ENCODE assay signal across 7 mouse cellular contexts in the genomic region with DNA sequence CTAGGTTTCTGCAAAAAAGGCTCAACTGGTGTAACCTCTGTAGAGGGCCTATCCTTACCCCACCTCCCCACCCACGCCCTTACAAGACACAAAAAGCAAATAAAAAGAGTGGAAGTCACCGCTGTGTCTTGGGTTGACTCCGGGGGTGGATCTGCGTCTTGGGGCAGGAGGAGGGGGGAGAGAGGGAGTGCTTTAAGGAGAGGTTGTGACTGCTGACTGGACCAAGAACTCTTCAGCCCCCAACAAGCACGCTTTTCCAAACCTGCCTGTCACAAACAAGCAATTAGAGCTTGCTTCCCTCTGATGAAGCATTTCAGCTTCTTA. TPM values are rescaled to one million over a fixed set of nuclear protein-coding genes. Genes with fewer than 3 reads are reported as not detected.
DNase-seq lines count a peak whose midpoint lies in the region; ATAC-seq lines count a peak whose summit lies in the region.

No protein-coding gene starts in this region.

- intact Hi-C loops in left cerebral cortex, postnatal 36 days (cut with DNase I): loop anchor here (5.0 kb wide), 1 partner anchor 269 kb away; a partner anchor contains a TSS

- H3K36me3 ChIP-seq in lung, embryonic 15.5 days: no peaks in the 10 kb centered on the region
- no peaks in the 10 kb centered on the region for H3K36me3 ChIP-seq in forebrain, embryonic 16.5 days (ENCODE audit: control insufficient read depth, insufficient read depth)
- H3K36me3 ChIP-seq in liver, embryonic 16.5 days (ENCODE audit: control insufficient read depth, insufficient read depth): no peaks in the 10 kb centered on the region

- no peak overlapping the region for H3K27ac ChIP-seq in lung, embryonic 15.5 days
- H3K27ac ChIP-seq in forebrain, embryonic 16.5 days (ENCODE audit: low read length): peak overlapping the region; percentile 55
- H3K27ac ChIP-seq in liver, embryonic 16.5 days (ENCODE audit: low read length): no peak overlapping the region

- ATAC-seq in lung, embryonic 15.5 days (ENCODE audit: borderline replicate concordance, extremely low read depth, low FRiP score, low TSS enrichment): no peak
- ATAC-seq in forebrain, embryonic 16.5 days: no peak
- no peak for ATAC-seq in liver, embryonic 16.5 days (ENCODE audit: low read depth)
- no peak for ATAC-seq in cerebellum, adult (ENCODE audit: insufficient number of reproducible peaks, low FRiP score, low TSS enrichment)

- H3K27me3 ChIP-seq in lung, embryonic 15.5 days: peaks cover 50% of the 10 kb centered on the region
- H3K27me3 ChIP-seq in forebrain, embryonic 16.5 days (replicated peaks; ENCODE audit: control insufficient read depth, insufficient read depth, low read length): peaks cover 16% of the 10 kb centered on the region
- H3K27me3 ChIP-seq in liver, embryonic 16.5 days (ENCODE audit: control insufficient read depth, insufficient read depth, low read depth, low read length): peaks cover 50% of the 10 kb centered on the region

- H3K9ac ChIP-seq in lung, embryonic 15.5 days: no peak overlapping the region
- H3K9ac ChIP-seq in forebrain, embryonic 16.5 days (replicated peaks; ENCODE audit: low read depth, low read length): no peak overlapping the region; the same call in 1 of the 2 replicates
- no peak overlapping the region for H3K9ac ChIP-seq in liver, embryonic 16.5 days (ENCODE audit: low read depth, low read length)

- peak overlapping the region; percentile 82 for H3K4me2 ChIP-seq in lung, embryonic 15.5 days
- peak overlapping the region; percentile 89 for H3K4me2 ChIP-seq in forebrain, embryonic 16.5 days (ENCODE audit: low read length)
- peak overlapping the region; percentile 74; the same call in 1 of the 2 replicates for H3K4me2 ChIP-seq in liver, embryonic 16.5 days (ENCODE audit: low read depth, low read length)

- H3K4me3 ChIP-seq in lung, embryonic 15.5 days: peak overlapping the region; percentile 69; the same call in 1 of the 2 replicates
- peak overlapping the region; percentile 69 for H3K4me3 ChIP-seq in forebrain, embryonic 16.5 days (replicated peaks; ENCODE audit: low read length)
- H3K4me3 ChIP-seq in liver, embryonic 16.5 days (ENCODE audit: low read depth, low read length): no peak overlapping the region

- no peak for DNase-seq in lung, postnatal 25 days (ENCODE audit: low spot score)
- peak; percentile 57 for DNase-seq in thymus, postnatal 25 days
- no peak for DNase-seq in left cerebral cortex, postnatal 36 days (ENCODE audit: low spot score in 2 of 2)

- H3K4me1 ChIP-seq in lung, embryonic 15.5 days: peaks cover 49% of the 10 kb centered on the region
- peaks cover 60% of the 10 kb centered on the region for H3K4me1 ChIP-seq in forebrain, embryonic 16.5 days (replicated peaks; ENCODE audit: control insufficient read depth, insufficient read depth, low read length)
- H3K4me1 ChIP-seq in liver, embryonic 16.5 days (ENCODE audit: control insufficient read depth, low read depth, low read length): peaks cover 31% of the 10 kb centered on the region

- 25% methylated on average over 5 of the region's 5 CpGs for WGBS in lung, embryonic 15.5 days
- 24% methylated on average over 5 of the region's 5 CpGs for WGBS in forebrain, embryonic 16.5 days
- WGBS in liver, embryonic 16.5 days (ENCODE audit: insufficient replicate concordance): 40% methylated on average over 5 of the region's 5 CpGs

- H3K9me3 ChIP-seq in lung, embryonic 15.5 days: no peaks in the 10 kb centered on the region
- H3K9me3 ChIP-seq in forebrain, embryonic 16.5 days (ENCODE audit: control insufficient read depth, low read length): no peaks in the 10 kb centered on the region
- no peaks in the 10 kb centered on the region for H3K9me3 ChIP-seq in liver, embryonic 16.5 days (replicated peaks; ENCODE audit: control insufficient read depth, low read length)

RNA-seq across cellular contexts. Expression of a gene that starts 0.3 kb away (rescaled TPM):
- 21.0 and 22.4 TPM in 2 replicates for polyA plus RNA-seq in lung, embryonic 15.5 days (2015; fragmentation: Nextera tagmentation; extraction: Ambion mirVana)
- 16.2 and 17.7 TPM in 2 replicates for polyA plus RNA-seq in forebrain, embryonic 16.5 days (2015; fragmentation: Nextera tagmentation; extraction: Ambion mirVana)
- 11.4 and 13.8 TPM in 2 replicates for polyA plus RNA-seq in liver, embryonic 16.5 days (2015; fragmentation: Nextera tagmentation; extraction: Ambion mirVana)
- 10 to 100 TPM; 37.2 to 47.1 TPM for total RNA-seq in left cerebral cortex, postnatal 36 days (2021)

RNA-seq across cellular contexts. Expression of a gene that starts 0.7 kb away (rescaled TPM):
- polyA plus RNA-seq in lung, embryonic 15.5 days (2015; fragmentation: Nextera tagmentation; extraction: Ambion mirVana): 0.16 and 0.46 TPM in 2 replicates
- polyA plus RNA-seq in forebrain, embryonic 16.5 days (2015; fragmentation: Nextera tagmentation; extraction: Ambion mirVana): 5.0 and 10.4 TPM in 2 replicates
- polyA plus RNA-seq in liver, embryonic 16.5 days (2015; fragmentation: Nextera tagmentation; extraction: Ambion mirVana): not detected in 2 replicates
- 100 to 1,000 TPM; 148 to 168 TPM for total RNA-seq in left cerebral cortex, postnatal 36 days (2021)

RNA-seq across cellular contexts. Expression of a gene that starts 12.8 kb away (rescaled TPM):
- 2.2 and 2.8 TPM in 2 replicates for polyA plus RNA-seq in lung, embryonic 15.5 days (2015; fragmentation: Nextera tagmentation; extraction: Ambion mirVana)
- 7.0 and 7.5 TPM in 2 replicates for polyA plus RNA-seq in forebrain, embryonic 16.5 days (2015; fragmentation: Nextera tagmentation; extraction: Ambion mirVana)
- 0.33 and 0.51 TPM in 2 replicates for polyA plus RNA-seq in liver, embryonic 16.5 days (2015; fragmentation: Nextera tagmentation; extraction: Ambion mirVana)
- total RNA-seq in left cerebral cortex, postnatal 36 days (2021): 1 to 10 TPM; 2.7 to 3.3 TPM

RNA-seq across cellular contexts. Expression of a gene that starts 16.0 kb away (rescaled TPM):
- polyA plus RNA-seq in lung, embryonic 15.5 days (2015; fragmentation: Nextera tagmentation; extraction: Ambion mirVana): 12.9 and 14.0 TPM in 2 replicates
- 14.6 and 16.7 TPM in 2 replicates for polyA plus RNA-seq in forebrain, embryonic 16.5 days (2015; fragmentation: Nextera tagmentation; extraction: Ambion mirVana)
- 3.7 and 4.6 TPM in 2 replicates for polyA plus RNA-seq in liver, embryonic 16.5 days (2015; fragmentation: Nextera tagmentation; extraction: Ambion mirVana)
- 10 to 100 TPM; 12.3 to 14.1 TPM for total RNA-seq in left cerebral cortex, postnatal 36 days (2021)

RNA-seq across cellular contexts. Expression of a gene that starts 18.3 kb away (rescaled TPM):
- 84.6 and 85.8 TPM in 2 replicates for polyA plus RNA-seq in lung, embryonic 15.5 days (2015; fragmentation: Nextera tagmentation; extraction: Ambion mirVana)
- 111 and 119 TPM in 2 replicates for polyA plus RNA-seq in forebrain, embryonic 16.5 days (2015; fragmentation: Nextera tagmentation; extraction: Ambion mirVana)
- 17.7 and 17.8 TPM in 2 replicates for polyA plus RNA-seq in liver, embryonic 16.5 days (2015; fragmentation: Nextera tagmentation; extraction: Ambion mirVana)
- total RNA-seq in left cerebral cortex, postnatal 36 days (2021): 10 to 100 TPM; 63.9 to 66.4 TPM
